In genomic region chr19:36130181-36130580, GRCm38 (mm10) we compare ENCODE assay signal across 1 mouse cellular context.
TF ChIP-seq lines count a peak whose summit lies in the region.

No protein-coding gene starts in this region.

TF ChIP-seq in myocyte, 11 proteins besides CTCF, POLR2A, EP300 and RAD21 (continued from another document):
- no peak for TF ChIP-seq MYOG (IDR thresholded peaks at IDR 0.05; ENCODE audit: control insufficient read depth in 1 of 3, insufficient read depth in 1 of 3, insufficient read length in 2 of 3, low read depth in 2 of 3)
- no peak for TF ChIP-seq MAX (IDR thresholded peaks at IDR 0.05; ENCODE audit: low read depth)
- no peak for TF ChIP-seq E2F4 (IDR thresholded peaks at IDR 0.05; ENCODE audit: insufficient read depth)
- TF ChIP-seq REST (IDR thresholded peaks at IDR 0.05; ENCODE audit: insufficient read depth, insufficient read length): no peak
- TF ChIP-seq TCF3 (IDR thresholded peaks at IDR 0.05; ENCODE audit: insufficient read length, low read depth): no peak
- TF ChIP-seq CEBPB (IDR thresholded peaks at IDR 0.05; ENCODE audit: insufficient read depth, poor library complexity, severe bottlenecking): no peak
TF ChIP-seq in myocyte: peak in this region for 0.
